In the genomic region with DNA sequence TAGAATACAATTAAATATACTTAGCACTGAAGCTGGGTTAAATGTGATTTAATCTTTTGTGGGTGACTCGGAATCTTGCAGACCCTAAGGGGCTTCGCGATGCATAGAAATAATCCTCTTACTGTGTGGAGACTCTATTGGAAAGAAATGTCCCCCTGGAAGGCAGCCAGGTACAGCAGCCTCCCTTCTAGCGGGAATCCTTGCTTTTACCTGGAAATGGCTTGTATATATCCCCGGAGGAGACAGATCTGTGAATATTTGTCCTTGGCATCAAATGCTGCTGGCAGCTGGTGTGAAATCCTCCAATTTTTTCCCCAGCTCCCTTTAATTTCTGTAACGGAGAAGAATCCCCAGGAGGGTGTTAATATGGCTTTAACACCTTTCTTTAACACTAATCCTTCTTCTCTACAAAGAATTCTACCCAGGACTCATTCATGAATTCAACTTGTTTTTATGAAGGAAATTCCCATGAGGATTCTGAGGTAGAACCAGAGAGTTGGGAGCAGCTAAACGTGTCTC, we compare ENCODE assay signal across 21 mouse cellular contexts.
DNase-seq lines count a peak whose midpoint lies in the region; ATAC-seq and TF ChIP-seq lines count a peak whose summit lies in the region.
"Had no signal": no experiment of that assay in that cellular context is flagged by ENCODE, and none has a peak within 500 bp of the region (broad histone marks: within the 10 kb centered on the region; RNA-seq: fewer than 3 reads in every experiment).

No protein-coding gene starts in this region.

- H3K36me3 ChIP-seq in forebrain, embryonic 15.5 days = no peaks in the 10 kb centered on the region
- no peaks in the 10 kb centered on the region for H3K36me3 ChIP-seq in forebrain, postnatal 0 days (ENCODE audit: insufficient read depth)
- H3K36me3 ChIP-seq: heart, embryonic 12.5 days; kidney, embryonic 15.5 days; liver, embryonic 13.5 days had no signal

- peak; percentile 8 for DNase-seq in cerebellum, adult 9-10 months
- DNase-seq in cerebellum, postnatal 36 days = no peak
- no peak for DNase-seq in forebrain, postnatal 0 days
- peak; percentile 58 for DNase-seq in left cerebral cortex, postnatal 4 days
- no peak for DNase-seq in left cerebral cortex, adult 18-20 months (ENCODE audit: low spot score in 2 of 2)
- DNase-seq: adrenal gland, postnatal 10 days; gastrocnemius, postnatal 14 days; heart, adult 11 months; heart, postnatal 10 days; kidney, adult 11 months; kidney, postnatal 36 days; liver, embryonic 13.5 days; lung, adult 2 months; lung, postnatal 14 days; thymus, adult 18-20 months; thymus, postnatal 36 days had no signal

- TF ChIP-seq CTCF in forebrain, postnatal 0 days (IDR thresholded peaks at IDR 0.05; ENCODE audit: low read depth) = no peak

- H3K4me1 ChIP-seq in forebrain, embryonic 15.5 days = peaks cover 6% of the 10 kb centered on the region
- 0 out of 2 replicates have a peak, but pooled peaks cover 5% of the 10 kb centered on the region for H3K4me1 ChIP-seq in forebrain, postnatal 0 days (ENCODE audit: insufficient read depth)
- H3K4me1 ChIP-seq: heart, embryonic 12.5 days; kidney, embryonic 15.5 days; liver, embryonic 13.5 days; megakaryocyte, embryonic 14.5 days had no signal

- H3K9me3 ChIP-seq in forebrain, embryonic 15.5 days = no peaks in the 10 kb centered on the region
- no peaks in the 10 kb centered on the region for H3K9me3 ChIP-seq in forebrain, postnatal 0 days (ENCODE audit: low read length)
- H3K9me3 ChIP-seq: heart, embryonic 12.5 days; kidney, embryonic 15.5 days; liver, embryonic 13.5 days had no signal

- intact Hi-C loops in left cerebral cortex, postnatal 4 days (cut with DNase I) = no loop called here

- H3K4me3 ChIP-seq in forebrain, embryonic 15.5 days = no peak overlapping the region
- no peak overlapping the region for H3K4me3 ChIP-seq in forebrain, postnatal 0 days (ENCODE audit: low read depth, low read length)
- H3K4me3 ChIP-seq: heart, embryonic 12.5 days; kidney, embryonic 15.5 days; liver, embryonic 13.5 days; megakaryocyte, embryonic 14.5 days had no signal

- H3K27ac ChIP-seq in forebrain, embryonic 15.5 days (replicated peaks) = 0 out of 2 replicates have a peak overlapping the region, but pooled peaks have one; percentile 22
- no peak overlapping the region for H3K27ac ChIP-seq in forebrain, postnatal 0 days (ENCODE audit: low read depth, low read length)
- H3K27ac ChIP-seq: kidney, embryonic 15.5 days; liver, embryonic 13.5 days had no signal

- ATAC-seq in forebrain, embryonic 15.5 days (replicated peaks) = peak; percentile 49
- ATAC-seq in forebrain, postnatal 0 days = no peak
- no peak for ATAC-seq in CD4-positive, CD25-positive, alpha-beta regulatory T cell, adult 4 months

- WGBS in forebrain, embryonic 15.5 days = 23% methylated on average over 7 of the region's 7 CpGs
- 20% methylated on average over 7 of the region's 7 CpGs for WGBS in forebrain, postnatal 0 days

- H3K9ac ChIP-seq in forebrain, embryonic 15.5 days (replicated peaks) = no peak overlapping the region
- H3K9ac ChIP-seq in forebrain, postnatal 0 days = no peak overlapping the region
- H3K9ac ChIP-seq: heart, embryonic 12.5 days; kidney, embryonic 15.5 days; liver, embryonic 13.5 days had no signal

- no peak overlapping the region for H3K4me2 ChIP-seq in forebrain, embryonic 15.5 days (replicated peaks)
- H3K4me2 ChIP-seq in forebrain, postnatal 0 days (ENCODE audit: low read depth) = no peak overlapping the region
- H3K4me2 ChIP-seq: heart, embryonic 12.5 days; kidney, embryonic 15.5 days; liver, embryonic 13.5 days had no signal

- H3K27me3 ChIP-seq in forebrain, embryonic 15.5 days = no peaks in the 10 kb centered on the region
- no peaks in the 10 kb centered on the region for H3K27me3 ChIP-seq in forebrain, postnatal 0 days (ENCODE audit: insufficient read depth, low read length)
- H3K27me3 ChIP-seq: kidney, embryonic 15.5 days; liver, embryonic 13.5 days; megakaryocyte, embryonic 14.5 days had no signal

Comparison
In these comparisons a context has a peak if more than half of its experiments do, and no peak if none do; other contexts are left out.
1. DNase-seq: peak in cerebellum, adult 9-10 months (single experiment) and left cerebral cortex, postnatal 4 days (single experiment); none in cerebellum, postnatal 36 days (0 of 2), forebrain, postnatal 0 days (single experiment) and left cerebral cortex, adult 18-20 months (0 of 2).